Mouse (Mus musculus): ENCODE data around the gene Rem2.

Rem2 gene

DNA sequence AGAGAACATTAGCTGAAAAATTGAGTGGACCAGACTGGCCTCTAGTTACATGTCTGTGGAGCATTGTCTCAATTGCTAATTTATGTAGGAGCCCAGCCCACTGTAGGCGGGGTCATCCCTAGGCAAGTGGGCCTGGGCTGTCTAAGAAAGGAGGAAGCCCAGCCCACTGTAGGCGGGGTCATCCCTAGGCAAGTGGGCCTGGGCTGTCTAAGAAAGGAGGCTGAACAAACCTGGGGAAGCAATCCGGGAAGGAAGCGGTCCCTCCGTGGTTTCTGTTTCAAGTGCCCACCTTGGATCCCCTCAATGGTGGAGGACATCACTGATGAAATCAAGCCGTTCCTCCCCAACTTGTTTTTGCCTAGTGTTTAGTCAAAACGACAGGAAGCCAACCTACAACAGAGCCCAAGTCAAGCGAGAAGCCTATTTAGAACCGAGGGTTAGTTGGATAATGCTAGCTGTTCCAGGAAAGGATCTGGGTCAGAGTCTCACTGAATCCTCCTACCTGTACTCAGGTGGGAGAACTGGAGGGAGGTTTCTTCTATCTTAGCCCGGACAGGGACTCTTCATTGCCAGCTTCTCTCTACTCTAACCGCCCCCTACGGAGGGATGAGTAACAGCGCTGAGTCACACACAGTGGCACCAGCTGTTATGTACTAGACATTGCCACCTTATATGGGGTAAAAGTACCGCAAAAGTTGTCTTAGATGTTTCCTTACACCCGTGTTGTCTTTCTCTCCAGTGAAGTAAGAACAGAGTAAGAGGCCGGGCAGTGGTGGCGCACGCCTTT, 16.6 kb downstream of the Rem2 start:
- no peak for DNase-seq (ENCODE audit: low read depth, low spot score)

DNA sequence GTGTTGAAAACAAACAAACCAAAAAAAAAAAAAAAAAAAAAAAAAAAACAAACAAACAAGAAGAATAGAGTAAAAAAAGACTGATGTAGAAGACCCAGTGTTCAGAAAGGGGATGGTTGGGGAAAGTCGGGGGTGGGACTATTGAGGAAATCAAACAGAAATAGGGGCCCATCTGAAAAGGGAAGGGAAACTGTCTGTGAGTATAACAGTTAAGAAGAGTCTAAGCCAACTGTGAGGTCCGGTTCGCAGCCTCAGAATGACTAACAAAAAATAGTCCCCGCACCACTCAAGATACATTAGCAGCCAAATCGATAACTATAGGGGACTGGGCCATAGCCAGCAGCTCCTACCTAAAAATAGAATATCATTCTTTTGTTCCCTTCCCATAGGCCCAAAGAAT, 17.3 kb downstream of the Rem2 start:
- DNase-seq (ENCODE audit: low read depth, low spot score), result no peak

- DNase-seq (ENCODE audit: low read depth, low spot score), result no peak
Measured at GRCm38 (mm10) chr14:54494234-54494633, 18.3 kb downstream of the Rem2 start.

- DNase-seq (ENCODE audit: low read depth, low spot score), result no peak
Measured at GRCm38 (mm10) chr14:54496706-54497105, 20.8 kb downstream of the Rem2 start.

DNA sequence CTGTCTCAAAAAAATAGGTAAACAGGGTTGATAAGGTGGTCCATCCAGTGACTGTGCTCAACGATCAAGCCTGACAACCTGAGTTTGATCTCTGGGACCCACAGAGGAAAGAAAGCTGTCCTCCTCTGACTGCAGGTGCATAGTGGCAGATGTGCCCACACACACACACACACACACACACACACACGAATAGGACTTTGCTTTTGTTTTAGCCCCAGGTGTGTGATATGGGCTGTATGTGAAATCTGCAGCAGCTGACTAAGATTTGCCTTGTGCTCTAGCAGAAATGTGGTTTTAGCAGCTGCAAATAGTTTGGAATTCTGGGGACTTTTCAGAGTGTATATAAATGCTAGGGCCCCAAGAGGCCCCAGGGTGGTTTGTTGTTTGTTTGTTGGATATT, 23.4 kb downstream of the Rem2 start:
- no peak for DNase-seq (ENCODE audit: low read depth, low spot score)

- no peak for DNase-seq (ENCODE audit: low read depth, low spot score)
Measured at GRCm38 (mm10) chr14:54501365-54501764, 25.5 kb downstream of the Rem2 start.

- no peak for DNase-seq (ENCODE audit: low read depth, low spot score)
Measured at GRCm38 (mm10) chr14:54503092-54503491, 27.2 kb downstream of the Rem2 start.

DNA sequence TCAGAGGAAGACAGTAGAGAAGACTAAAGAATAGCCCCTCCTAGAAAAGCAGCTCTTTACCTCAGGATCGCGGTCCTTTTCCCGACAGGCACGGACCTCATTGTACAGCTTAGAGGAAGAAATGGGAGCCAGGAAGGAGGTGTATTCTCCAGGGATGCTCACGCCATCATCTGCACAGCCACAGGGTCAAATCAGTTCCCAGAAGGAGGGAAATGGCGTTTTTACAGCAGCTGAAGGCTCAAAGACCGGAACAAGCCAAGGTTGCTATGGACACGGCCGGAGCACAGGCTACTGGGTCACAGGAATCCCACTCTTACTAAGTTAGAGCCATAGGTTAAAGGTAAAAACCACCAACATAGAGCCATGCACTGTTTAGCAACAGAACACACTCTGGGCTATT, 33.9 kb downstream of the Rem2 start:
- no peak for DNase-seq (ENCODE audit: low read depth, low spot score)

GRCm38 (mm10) chr14:54516710-54517310, 40.9 kb downstream of the Rem2 start:
- DNase-seq (ENCODE audit: low read depth, low spot score), result no peak

DNA sequence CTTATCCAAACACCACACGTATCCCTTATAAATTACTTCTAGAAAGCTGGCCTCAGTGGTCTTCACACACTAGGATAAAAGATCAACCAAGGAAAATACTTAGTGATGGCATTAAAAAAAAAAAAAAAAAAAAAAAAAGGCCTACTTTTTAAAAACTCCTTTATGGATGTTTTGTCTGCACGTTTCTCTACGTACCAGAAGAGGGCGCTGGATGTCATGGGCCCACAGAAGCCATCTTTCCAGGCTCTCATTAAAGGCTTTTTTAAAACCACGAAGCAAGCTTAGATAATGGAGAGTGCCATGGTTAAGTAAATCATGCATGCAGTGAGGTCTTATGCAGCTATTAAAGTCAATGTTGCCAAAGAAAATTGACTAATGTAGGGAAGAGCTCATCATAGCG, 47.7 kb downstream of the Rem2 start:
- DNase-seq (ENCODE audit: low read depth, low spot score), result no peak

GRCm38 (mm10) chr14:54527227-54528006, 51.5 kb downstream of the Rem2 start:
- DNase-seq (ENCODE audit: low read depth, low spot score), result no peak

DNA sequence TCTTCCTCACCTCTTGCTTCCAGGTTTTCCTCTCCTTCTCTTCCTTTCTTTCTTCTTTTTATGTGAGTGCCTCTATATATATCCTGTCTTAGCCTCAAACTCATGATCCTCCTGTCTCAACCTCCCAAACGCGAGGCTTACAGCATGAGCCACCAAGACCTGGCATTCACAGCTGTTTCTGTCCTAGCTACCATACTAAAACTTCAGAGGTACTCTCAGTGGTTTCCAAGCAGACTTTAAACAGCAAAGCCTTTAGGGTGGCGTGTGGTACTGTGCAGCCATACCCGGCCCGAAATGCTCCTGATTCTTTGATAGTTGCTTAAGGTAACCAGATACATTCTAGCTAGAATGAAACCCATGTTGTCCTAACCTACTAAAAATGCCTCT, 52.1 kb downstream of the Rem2 start:
- DNase-seq (ENCODE audit: low read depth, low spot score), result no peak

DNA sequence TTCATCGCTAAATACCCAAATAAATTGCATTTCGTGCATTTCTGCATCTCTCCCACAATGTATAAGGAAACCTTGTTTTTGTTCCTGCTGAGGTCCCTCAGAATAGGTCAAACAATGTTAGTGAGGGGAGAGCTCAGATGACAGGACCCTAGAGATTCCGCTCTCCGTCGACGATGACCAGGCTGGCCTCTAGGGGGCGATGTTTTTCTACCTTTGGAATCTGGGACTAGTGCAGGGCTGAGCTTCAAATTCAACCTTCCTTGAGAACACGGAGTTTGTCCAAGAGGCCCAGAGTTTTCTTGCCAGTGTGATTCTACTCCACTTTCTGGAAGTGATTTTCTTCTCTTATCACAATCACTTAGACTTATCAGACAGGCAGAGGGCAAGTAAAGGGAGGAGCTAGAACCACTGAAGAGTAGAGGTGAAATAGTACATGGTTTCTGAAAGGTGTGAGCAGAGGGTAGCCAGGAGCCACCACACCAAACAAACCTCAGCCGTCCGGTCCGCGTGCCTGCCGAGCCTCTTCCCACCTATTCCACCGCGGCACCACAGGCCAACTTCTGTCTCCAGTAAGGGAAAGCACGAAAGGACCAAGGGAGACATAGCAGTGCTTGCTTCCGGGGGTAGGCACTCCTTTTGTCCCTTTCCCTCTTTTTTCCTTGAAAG, 52.7 kb downstream of the Rem2 start:
- DNase-seq (ENCODE audit: low read depth, low spot score), result no peak
